Mouse (Mus musculus): ENCODE results near the gene Cfap54.

DNA sequence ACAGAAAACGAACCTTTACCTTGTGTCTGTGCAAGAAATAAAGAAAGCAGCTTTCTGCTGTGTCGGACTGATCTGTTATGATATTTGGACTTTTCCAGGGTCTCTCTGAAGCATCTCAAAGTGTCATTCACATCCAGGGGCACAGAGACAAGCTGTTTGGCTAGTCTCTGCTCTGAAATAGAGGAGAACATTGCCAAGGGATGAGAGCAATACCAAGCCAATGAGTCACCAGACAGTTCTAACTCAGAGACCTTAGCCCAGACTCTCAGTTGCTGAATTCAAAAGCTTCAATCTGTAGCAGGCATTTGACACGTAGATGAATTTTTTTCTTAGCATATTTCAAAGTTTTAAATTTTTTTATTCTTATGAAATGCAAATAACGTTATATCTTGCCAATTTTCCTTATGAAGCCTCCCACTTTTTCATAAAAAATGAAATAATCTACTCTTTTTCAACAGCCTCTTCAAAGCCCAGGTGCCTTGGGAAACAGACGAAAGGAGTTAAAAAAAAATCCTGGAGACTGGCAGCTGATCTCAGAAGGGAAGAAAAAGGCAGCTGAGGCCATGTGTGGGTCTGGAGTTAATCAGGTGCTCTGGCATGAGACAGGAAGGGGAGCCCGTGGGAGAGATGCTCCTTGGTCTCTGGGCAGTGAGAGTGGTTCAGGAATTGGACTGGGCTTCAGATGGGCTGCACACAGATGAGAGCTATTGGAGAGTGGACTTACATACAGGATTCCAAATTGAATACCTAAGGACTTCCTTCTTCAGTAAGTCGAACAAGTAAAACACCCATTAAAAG is 138.4 kb downstream of the Cfap54 start:
- TF ChIP-seq CTCF (IDR thresholded peaks at IDR 0.05; ENCODE audit: extremely low read depth, insufficient read depth, insufficient read length, insufficient replicate concordance) (no peak), POLR2A (IDR thresholded peaks at IDR 0.05; ENCODE audit: low read depth, low read length) (no peak)

All from spleen, adult 2 months (tissue).